Mouse (Mus musculus): ENCODE results near the gene Pfdn5.

GRCm38 (mm10) chr15:102339612-102340011 lies 13.7 kb downstream of the Pfdn5 start:
- TF ChIP-seq CTCF (IDR thresholded peaks at IDR 0.05; ENCODE audit: low read depth, low read length), result no peak
- TF ChIP-seq TAL1 (conservative IDR thresholded peaks at IDR 0.05; ENCODE audit: low read depth, low read length), result no peak
